Mouse (Mus musculus): ENCODE data around the gene Gm49450. TPM values are rescaled to one million over a fixed set of nuclear protein-coding genes. Genes with fewer than 3 reads are reported as not detected.

Gene Gm49450
- polyA plus RNA-seq, 1 experiment, result 0.35 TPM

GRCm38 (mm10) chr15:98884106-98884505 is 69.2 kb downstream of the Gm49450 start:
- no peak overlapping the region for H3K4me3 ChIP-seq (ENCODE audit: insufficient read depth, low read length)
- TF ChIP-seq CTCF (IDR thresholded peaks at IDR 0.05; ENCODE audit: extremely low read depth, insufficient read depth, low read length), result no peak
- no peak for TF ChIP-seq POLR2A (IDR thresholded peaks at IDR 0.05; ENCODE audit: extremely low read depth, insufficient read depth, low read length)

DNA sequence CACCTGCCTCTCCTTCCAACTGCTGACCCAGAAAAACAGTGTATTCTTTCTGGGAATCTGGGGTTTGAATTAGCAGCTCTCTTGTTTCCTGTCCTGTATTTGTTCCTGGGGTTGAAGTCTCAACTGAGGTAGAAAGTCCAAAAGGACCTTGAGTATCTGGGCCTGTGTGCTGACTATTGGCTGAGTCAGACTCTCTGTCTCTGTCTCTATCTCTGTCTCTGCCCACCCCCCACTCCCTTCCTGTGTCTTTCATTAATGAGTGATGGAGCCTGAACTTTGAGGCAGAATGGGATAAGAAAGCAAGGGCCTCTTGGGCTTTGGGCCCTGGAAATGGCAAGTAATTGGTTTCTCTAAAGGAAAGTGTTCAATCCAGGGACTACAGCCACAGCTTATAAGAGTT is 69.7 kb downstream of the Gm49450 start:
- no peak overlapping the region for H3K27ac ChIP-seq (ENCODE audit: insufficient read depth, low read length)
- H3K4me1 ChIP-seq (ENCODE audit: control insufficient read depth, insufficient read depth, low read length), result 0 out of 2 replicates have a peak, but pooled peaks cover 3% of the 10 kb centered on the region
- TF ChIP-seq POLR2A (IDR thresholded peaks at IDR 0.05; ENCODE audit: extremely low read depth, insufficient read depth, low read length) (no peak), CTCF (IDR thresholded peaks at IDR 0.05; ENCODE audit: extremely low read depth, insufficient read depth, low read length) (no peak)
- no peak overlapping the region for H3K4me3 ChIP-seq (ENCODE audit: insufficient read depth, low read length)

More at GRCm38 (mm10) chr15:98884106-98884505, 69.2 kb downstream of the Gm49450 start:
- Histone ChIP-seq H3K27ac (ENCODE audit: insufficient read depth, low read length) (no peak overlapping the region), H3K4me1 (ENCODE audit: control insufficient read depth, insufficient read depth, low read length) (0 out of 2 replicates have a peak, but pooled peaks cover 3% of the 10 kb centered on the region)

Other genes with a start within 250 kb of the Gm49450 start
- gene Ccdc65, start 245.3 kb downstream of the Gm49450 start, polyA plus RNA-seq (2012; rRNA removed), result 9.3 and 10.6 TPM in 2 replicates
- 2.1 TPM in 2 replicates for gene Fkbp11, start 225.4 kb downstream of the Gm49450 start, polyA plus RNA-seq (2012; rRNA removed)
- 701 and 730 TPM in 2 replicates for gene Arf3, start 190.3 kb downstream of the Gm49450 start, polyA plus RNA-seq (2012; rRNA removed)
- 2.6 and 3.1 TPM in 2 replicates for gene Wnt10b, start 175.4 kb downstream of the Gm49450 start, polyA plus RNA-seq (2012; rRNA removed)
- 0.15 and 0.17 TPM in 2 replicates for gene Wnt1, start 163.7 kb downstream of the Gm49450 start, polyA plus RNA-seq (2012; rRNA removed)
- gene Ddn, start 144.1 kb downstream of the Gm49450 start, polyA plus RNA-seq (2012; rRNA removed), result 723 and 876 TPM in 2 replicates
- 71.3 and 75.7 TPM in 2 replicates for gene Prkag1, start 122.0 kb downstream of the Gm49450 start, polyA plus RNA-seq (2012; rRNA removed)
- 33.0 and 37.9 TPM in 2 replicates for gene Kmt2d, start 82.3 kb downstream of the Gm49450 start, polyA plus RNA-seq (2012; rRNA removed)
- gene Rhebl1, start 59.0 kb downstream of the Gm49450 start, polyA plus RNA-seq (2012; rRNA removed), result 18.3 and 19.9 TPM in 2 replicates
- gene Dhh, start 55.0 kb downstream of the Gm49450 start, polyA plus RNA-seq (2012; rRNA removed), result 0.25 and 0.28 TPM in 2 replicates
- 24.7 and 27.1 TPM in 2 replicates for gene Lmbr1l, start 35.3 kb downstream of the Gm49450 start, polyA plus RNA-seq (2012; rRNA removed)
- gene Tuba1b, start 19.0 kb downstream of the Gm49450 start, polyA plus RNA-seq (2012; rRNA removed), result 1,160 and 1,231 TPM in 2 replicates
- gene Tuba1a, start 152 bp upstream of the Gm49450 start, polyA plus RNA-seq (2012; rRNA removed), result 1,321 and 1,512 TPM in 2 replicates
- gene Tuba1c, start 76.3 kb upstream of the Gm49450 start, polyA plus RNA-seq (2012; rRNA removed), result 5.5 and 7.1 TPM in 2 replicates
- 3.1 and 3.2 TPM in 2 replicates for gene Prph, start 101.6 kb upstream of the Gm49450 start, polyA plus RNA-seq (2012; rRNA removed)
- gene Troap, start 121.0 kb upstream of the Gm49450 start, polyA plus RNA-seq (2012; rRNA removed), result 0.76 and 1.1 TPM in 2 replicates
- not detected in 2 replicates for gene C1ql4, start 134.3 kb upstream of the Gm49450 start, polyA plus RNA-seq (2012; rRNA removed)
- gene Dnajc22, start 139.6 kb upstream of the Gm49450 start, polyA plus RNA-seq (2012; rRNA removed), result 0.06 TPM in 2 replicates
- gene Spats2, start 172.4 kb upstream of the Gm49450 start, polyA plus RNA-seq (2012; rRNA removed), result 25.8 and 27.4 TPM in 2 replicates